Mouse (Mus musculus): ENCODE results near the gene Flii. TPM values are rescaled to one million over a fixed set of nuclear protein-coding genes. Genes with fewer than 3 reads are reported as not detected.

Gene Flii
- total RNA-seq, 2 experiments from 2014 or later = 96.1 to 103 TPM

GRCm38 (mm10) chr11:60711218-60711617 lies 15.8 kb downstream of the Flii start:
- peak; percentile 15 for DNase-seq
- no peak overlapping the region for H3K27ac ChIP-seq
- TF ChIP-seq CTCF (IDR thresholded peaks at IDR 0.05) = no peak
- no peak overlapping the region for H3K4me3 ChIP-seq
- intact Hi-C loops (cut with DNase I) = no loop called here

GRCm38 (mm10) chr11:60709481-60710465 lies 17.3 kb downstream of the Flii start:
- TF ChIP-seq CTCF (IDR thresholded peaks at IDR 0.05) = no peak
- peak; percentile 19 for DNase-seq
- no peak overlapping the region for H3K4me3 ChIP-seq
- peak overlapping the region; percentile 96; the same call in 1 of the 2 replicates for H3K27ac ChIP-seq
- intact Hi-C loops (cut with DNase I) = loop anchor here (2.0 kb wide), 1 partner anchor 17 kb away; the partner anchor contains the start of gene Flii

- intact Hi-C loops (cut with DNase I) = loop anchor here (2.0 kb wide), 1 partner anchor 18 kb away; the partner anchor contains the start of gene Flii
Observed at GRCm38 (mm10) chr11:60708631-60709030, 18.4 kb downstream of the Flii start.

GRCm38 (mm10) chr11:60707672-60708071 lies 19.4 kb downstream of the Flii start:
- intact Hi-C loops (cut with DNase I) = loop anchor here (2.0 kb wide), 1 partner anchor 19 kb away; the partner anchor contains the start of gene Flii

More at GRCm38 (mm10) chr11:60708631-60709030, 18.4 kb downstream of the Flii start:
- peak overlapping the region; percentile 96 for H3K27ac ChIP-seq
- DNase-seq = peak; percentile 27
- H3K4me3 ChIP-seq = no peak overlapping the region
- TF ChIP-seq CTCF (IDR thresholded peaks at IDR 0.05) = no peak

GRCm38 (mm10) chr11:60706696-60707480 lies 20.2 kb downstream of the Flii start:
- Histone ChIP-seq H3K27ac (peak overlapping the region; percentile 96), H3K4me3 (peak overlapping the region; percentile 58)
- peak; percentile 44 for DNase-seq
- intact Hi-C loops (cut with DNase I) = no loop called here
- TF ChIP-seq CTCF (IDR thresholded peaks at IDR 0.05) = no peak

More at GRCm38 (mm10) chr11:60707672-60708071, 19.4 kb downstream of the Flii start:
- peak; percentile 96 for DNase-seq
- Histone ChIP-seq H3K27ac (peak overlapping the region; percentile 96), H3K4me3 (peak overlapping the region; percentile 58)
- TF ChIP-seq CTCF (IDR thresholded peaks at IDR 0.05) = no peak

GRCm38 (mm10) chr11:60706076-60706475 lies 21.0 kb downstream of the Flii start:
- TF ChIP-seq CTCF (IDR thresholded peaks at IDR 0.05) = no peak
- H3K27ac ChIP-seq = peak overlapping the region; percentile 96
- DNase-seq = peak; percentile 12
- H3K4me3 ChIP-seq = no peak overlapping the region
- intact Hi-C loops (cut with DNase I) = no loop called here

GRCm38 (mm10) chr11:60705255-60705654 lies 21.8 kb downstream of the Flii start:
- no peak for TF ChIP-seq CTCF (IDR thresholded peaks at IDR 0.05)
- peak overlapping the region; percentile 96; the same call in 1 of the 2 replicates for H3K27ac ChIP-seq
- H3K4me3 ChIP-seq = no peak overlapping the region
- intact Hi-C loops (cut with DNase I) = no loop called here
- peak; percentile 21 for DNase-seq

- Histone ChIP-seq H3K27ac (no peak overlapping the region), H3K4me3 (no peak overlapping the region)
- TF ChIP-seq CTCF (IDR thresholded peaks at IDR 0.05) = no peak
- intact Hi-C loops (cut with DNase I) = no loop called here
- DNase-seq = peak; percentile 12
Observed at GRCm38 (mm10) chr11:60704023-60704880, 22.8 kb downstream of the Flii start.

GRCm38 (mm10) chr11:60703131-60703530 lies 23.9 kb downstream of the Flii start:
- DNase-seq = peak; percentile 62
- no peak overlapping the region for H3K27ac ChIP-seq
- H3K4me3 ChIP-seq = no peak overlapping the region
- TF ChIP-seq CTCF (IDR thresholded peaks at IDR 0.05) = peak; percentile 54
- intact Hi-C loops (cut with DNase I) = no loop called here

GRCm38 (mm10) chr11:60701611-60702010 lies 25.5 kb downstream of the Flii start:
- H3K4me3 ChIP-seq = no peak overlapping the region
- no peak overlapping the region for H3K27ac ChIP-seq
- TF ChIP-seq CTCF (IDR thresholded peaks at IDR 0.05) = no peak
- intact Hi-C loops (cut with DNase I) = no loop called here
- peak; percentile 21 for DNase-seq

GRCm38 (mm10) chr11:60700320-60701185 lies 26.5 kb downstream of the Flii start:
- DNase-seq = peak; percentile 19
- Histone ChIP-seq H3K27ac (peak overlapping the region; percentile 92), H3K4me3 (peak overlapping the region; percentile 96)
- intact Hi-C loops (cut with DNase I) = no loop called here
- TF ChIP-seq CTCF (IDR thresholded peaks at IDR 0.05) = no peak
